Mouse (Mus musculus) heart, postnatal 10 days (tissue): Measurements from ENCODE around the gene Gm20605. TPM values are rescaled to one million over a fixed set of nuclear protein-coding genes. Genes with fewer than 3 reads are reported as not detected.
"Not testable (repeated sequence)": the region's sequence is repeated elsewhere in the genome, so short reads cannot be mapped to it uniquely, and the experiment has no call there.

Experiments
- DNase-seq, 2 experiments: peaks; one replicate each; pipeline ENCODE4 v3.0.0; 2021
- intact Hi-C: fragments of 180-260 bp; cut with DNase I; formaldehyde crosslinking; loops from one replicate; pipeline ENCODE4 v1.15.1; 2025
- total RNA-seq, 2 experiments: library from RNA; stranded (reverse); gene quantifications; 2 replicates each; pipeline ENCODE4 v1.2.3; 2021

Gm20605 gene
- total RNA-seq, 2 experiments from 2014 or later, result 5.0 to 5.9 TPM

GRCm38 (mm10) chr5:137610548-137611244, 18.3 kb upstream of the Gm20605 start:
- peak; percentile 89 for DNase-seq
- intact Hi-C loops, result no loop called here

GRCm38 (mm10) chr5:137611245-137611602, 17.8 kb upstream of the Gm20605 start:
- intact Hi-C loops, result no loop called here
- DNase-seq, result peak; percentile 85 to 87

- intact Hi-C loops, result no loop called here
- peak in 1 of 2 experiments; percentile 21 for DNase-seq
Measured at GRCm38 (mm10) chr5:137613076-137613475, 15.9 kb upstream of the Gm20605 start.

GRCm38 (mm10) chr5:137613550-137613949, 15.4 kb upstream of the Gm20605 start, which contains the start of gene Pcolce:
Gene Pcolce, minus strand, starts transcription at chr5:137613784.
- DNase-seq, result peak in 1 of 2 experiments; percentile 34
- intact Hi-C loops, result no loop called here

- intact Hi-C loops, DNase-seq: not testable (repeated sequence)
Measured at GRCm38 (mm10) chr5:137614921-137615320, 14.1 kb upstream of the Gm20605 start.

GRCm38 (mm10) chr5:137615347-137615746, 13.6 kb upstream of the Gm20605 start:
- intact Hi-C loops, result no loop called here
- no peak for DNase-seq

GRCm38 (mm10) chr5:137623937-137624530, 4.9 kb upstream of the Gm20605 start:
- DNase-seq, result no peak
- intact Hi-C loops, result no loop called here

GRCm38 (mm10) chr5:137627991-137628390, 984 bp upstream of the Gm20605 start:
- peak in 1 of 2 experiments; percentile 53 for DNase-seq
- intact Hi-C loops, result loop anchor here (5.0 kb wide), 1 partner anchor 96 kb away; the partner anchor contains the start of genes Epo and Gnb2

GRCm38 (mm10) chr5:137629306-137629721, 339 bp downstream of the Gm20605 start:
- no peak for DNase-seq
- intact Hi-C loops, result loop anchor here (5.0 kb wide), 1 partner anchor 97 kb away; the partner anchor contains the start of genes Epo and Gnb2

- DNase-seq, result peak in 1 of 2 experiments; percentile 36
- intact Hi-C loops, result loop anchor here (2.0 to 5.0 kb wide), 2 partner anchors 29 to 98 kb away; partner anchors contain the start of genes Epo, Gnb2 and Mospd3
Measured at GRCm38 (mm10) chr5:137629906-137630545, 1.1 kb downstream of the Gm20605 start.

- intact Hi-C loops, result loop anchor here (2.0 kb wide), 1 partner anchor 30 kb away; the partner anchor contains the start of gene Mospd3
- DNase-seq, result peak; percentile 55 to 58
Measured at GRCm38 (mm10) chr5:137630602-137631001, 1.6 kb downstream of the Gm20605 start.

- DNase-seq, result peak; percentile 52 to 58
- intact Hi-C loops, result loop anchor here (2.0 kb wide), 1 partner anchor 30 kb away; the partner anchor contains the start of gene Mospd3
Measured at GRCm38 (mm10) chr5:137631171-137631570, 2.2 kb downstream of the Gm20605 start.

- intact Hi-C loops, result loop anchor here (2.0 kb wide), 1 partner anchor 31 kb away; the partner anchor contains the start of gene Mospd3
- no peak for DNase-seq
Measured at GRCm38 (mm10) chr5:137631591-137631990, 2.6 kb downstream of the Gm20605 start.

GRCm38 (mm10) chr5:137633397-137634084, 4.6 kb downstream of the Gm20605 start:
- DNase-seq, result no peak
- intact Hi-C loops, result no loop called here

GRCm38 (mm10) chr5:137639472-137639871, 10.5 kb downstream of the Gm20605 start:
- intact Hi-C loops, result no loop called here

GRCm38 (mm10) chr5:137641054-137641453, 12.1 kb downstream of the Gm20605 start, which contains the start of gene Sap25:
Gene Sap25, plus strand, starts transcription at chr5:137641334.
- intact Hi-C loops, result loop anchor here (10.0 kb wide), 1 partner anchor 256 kb away; no protein-coding TSS in a partner anchor
- no peak for DNase-seq

More at GRCm38 (mm10) chr5:137639472-137639871, 10.5 kb downstream of the Gm20605 start:
- DNase-seq, result no peak

- intact Hi-C loops, result loop anchor here (10.0 kb wide), 1 partner anchor 258 kb away; no protein-coding TSS in a partner anchor
Measured at GRCm38 (mm10) chr5:137642886-137643285, 13.9 kb downstream of the Gm20605 start.

GRCm38 (mm10) chr5:137644484-137644883, 15.5 kb downstream of the Gm20605 start:
- DNase-seq, result no peak
- intact Hi-C loops, result loop anchor here (10.0 kb wide), 1 partner anchor 260 kb away; no protein-coding TSS in a partner anchor

More at GRCm38 (mm10) chr5:137642886-137643285, 13.9 kb downstream of the Gm20605 start:
- DNase-seq, result no peak

GRCm38 (mm10) chr5:137645091-137645651, 16.2 kb downstream of the Gm20605 start:
- intact Hi-C loops, result loop anchor here (10.0 kb wide), 1 partner anchor 260 kb away; no protein-coding TSS in a partner anchor
- DNase-seq, result no peak
